Mouse (Mus musculus) kidney, postnatal 0 days (tissue): ENCODE results near the gene Ppdpf. TPM values are rescaled to one million over a fixed set of nuclear protein-coding genes. Genes with fewer than 3 reads are reported as not detected.

Experiments used
- ATAC-seq: fragments of 200-750 bp; cut with Nextera tagmentation; replicated peaks from 2 replicates; pipeline ENCODE4 v1.8.0; 2017; ENCODE audit warnings: low read depth, moderate number of reproducible peaks, moderate TSS enrichment, moderate library complexity; ENCODE audit not compliant: low FRiP score
- DNase-seq: peaks from one replicate; pipeline ENCODE4 v3.0.0-alpha.2; 2016; ENCODE audit warnings: low spot score
- H3K27ac ChIP-seq: fragments of 300-500 bp; sonication (generic); 2 replicates; pipeline ENCODE4 v1.5.1; 2014; ENCODE audit warnings: mild to moderate bottlenecking
- H3K27me3 ChIP-seq: fragments of 300-500 bp; sonication (generic); 2 replicates; pipeline ENCODE4 v1.6.1; 2014; ENCODE audit warnings: low read length, mixed read lengths; ENCODE audit not compliant: insufficient read depth
- H3K36me3 ChIP-seq: fragments of 300-500 bp; sonication (generic); 2 replicates; pipeline ENCODE4 v1.6.1; 2014; ENCODE audit warnings: low read length, mixed read lengths; ENCODE audit not compliant: insufficient read depth
- H3K4me1 ChIP-seq: fragments of 300-500 bp; sonication (generic); replicated peaks from 2 replicates; pipeline ENCODE4 v1.6.1; 2014; ENCODE audit warnings: antibody characterized with exemption, low read length, mixed read lengths; ENCODE audit not compliant: insufficient read depth
- H3K4me2 ChIP-seq: fragments of 300-500 bp; sonication (generic); 2 replicates; pipeline ENCODE4 v1.6.1; 2014; ENCODE audit warnings: mild to moderate bottlenecking, low read length, moderate library complexity, mixed read lengths
- H3K4me3 ChIP-seq: fragments of 300-500 bp; sonication (generic); replicated peaks from 2 replicates; pipeline ENCODE4 v1.5.1; 2014; ENCODE audit warnings: low read depth, low read length
- H3K9ac ChIP-seq: fragments of 300-500 bp; sonication (generic); 2 replicates; pipeline ENCODE4 v1.6.1; 2014; ENCODE audit warnings: low read depth, low read length
- H3K9me3 ChIP-seq: fragments of 300-500 bp; sonication (generic); replicated peaks from 2 replicates; pipeline ENCODE4 v1.6.1; 2016; ENCODE audit warnings: low read length, inconsistent platforms, mixed read lengths
- CTCF ChIP-seq: IDR thresholded peaks from 2 replicates; pipeline ENCODE4 v1.5.1; 2016; ENCODE audit warnings: antibody characterized with exemption, low read depth, mild to moderate bottlenecking, moderate library complexity
- WGBS: fragments of 180-500 bp; shearing (Covaris S2); extraction: QIAGEN DNeasy Blood & Tissue Kit; methylation state at CpG from one replicate; pipeline ENCODE4 v1.1.7; 2014; 5-methylcytosine and 5-hydroxymethylcytosine counted together
- polyA plus RNA-seq: library from polyadenylated mRNA; unstranded; fragments of >200 nt; fragmentation: Nextera tagmentation; extraction: Ambion mirVana; gene quantifications from 2 replicates; pipeline ENCODE4 v1.2.1, GENCODE M21; 2015

Ppdpf gene
- polyA plus RNA-seq, 1 experiment from 2014 or later: 278 TPM

DNA sequence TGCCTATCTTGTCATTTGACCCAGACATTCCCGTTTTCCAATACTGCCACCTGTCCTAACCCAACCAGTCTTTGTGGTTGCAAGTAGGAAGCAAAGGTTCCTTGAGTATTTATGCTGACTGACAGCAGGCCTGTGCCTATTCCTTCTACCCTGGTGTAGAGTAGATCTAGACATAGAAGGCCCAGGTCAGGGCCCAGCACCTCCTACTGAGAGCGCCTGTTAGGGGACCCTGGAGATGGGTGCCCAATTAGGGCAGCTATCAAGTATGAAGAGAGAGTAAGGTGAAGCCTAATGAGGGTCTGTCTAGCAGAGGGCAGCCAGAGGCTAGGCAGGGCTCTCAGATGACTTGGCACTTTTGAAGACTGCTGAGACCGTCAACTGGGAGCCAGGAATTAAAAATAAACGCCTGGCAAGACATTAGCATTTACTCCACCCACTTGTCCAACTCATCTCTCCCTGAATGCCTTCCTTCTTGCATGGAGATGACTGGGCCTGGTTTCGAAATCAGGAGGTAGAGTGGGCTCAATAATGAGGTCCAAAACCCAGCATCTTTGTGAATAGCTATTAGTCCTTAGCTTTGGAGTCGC, 29.2 kb upstream of the Ppdpf start:
- no peak for DNase-seq
- WGBS: 76% methylated on average over 6 of the region's 6 CpGs
- no peak for ATAC-seq
- Histone ChIP-seq H3K27me3 (peaks cover 9% of the 10 kb centered on the region), H3K36me3 (no peaks in the 10 kb centered on the region), H3K4me1 (no peaks in the 10 kb centered on the region), H3K9me3 (no peaks in the 10 kb centered on the region), H3K4me3 (no peak overlapping the region), H3K9ac (no peak overlapping the region), H3K4me2 (no peak overlapping the region), H3K27ac (no peak overlapping the region)
- TF ChIP-seq CTCF: no peak

DNA sequence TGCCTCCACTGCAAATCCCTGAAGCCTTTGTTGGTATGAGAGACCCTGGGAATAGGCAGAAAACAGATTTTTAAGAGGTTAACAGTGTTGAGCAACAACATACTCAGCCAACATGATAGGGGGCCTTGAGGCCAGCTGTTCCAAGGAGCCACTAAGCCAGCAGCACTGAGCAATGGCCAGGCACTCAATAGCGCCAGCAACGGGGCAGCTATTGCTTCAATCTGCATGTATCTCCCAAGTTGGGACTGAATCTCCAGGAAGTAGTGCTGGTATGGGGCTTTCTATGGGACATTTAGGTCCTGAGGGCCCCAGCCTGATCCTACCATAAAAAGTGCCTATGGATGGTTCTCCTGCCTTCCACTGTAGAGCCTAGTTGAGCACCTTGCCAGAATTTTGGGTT, 28.6 kb upstream of the Ppdpf start:
- Histone ChIP-seq H3K27me3 (peaks cover 9% of the 10 kb centered on the region), H3K36me3 (no peaks in the 10 kb centered on the region), H3K27ac (no peak overlapping the region), H3K4me2 (no peak overlapping the region), H3K4me1 (no peaks in the 10 kb centered on the region), H3K9me3 (no peaks in the 10 kb centered on the region), H3K4me3 (no peak overlapping the region), H3K9ac (no peak overlapping the region)
- no peak for TF ChIP-seq CTCF
- DNase-seq: no peak
- WGBS: 82% methylated on average over 2 of the region's 2 CpGs
- no peak for ATAC-seq

DNA sequence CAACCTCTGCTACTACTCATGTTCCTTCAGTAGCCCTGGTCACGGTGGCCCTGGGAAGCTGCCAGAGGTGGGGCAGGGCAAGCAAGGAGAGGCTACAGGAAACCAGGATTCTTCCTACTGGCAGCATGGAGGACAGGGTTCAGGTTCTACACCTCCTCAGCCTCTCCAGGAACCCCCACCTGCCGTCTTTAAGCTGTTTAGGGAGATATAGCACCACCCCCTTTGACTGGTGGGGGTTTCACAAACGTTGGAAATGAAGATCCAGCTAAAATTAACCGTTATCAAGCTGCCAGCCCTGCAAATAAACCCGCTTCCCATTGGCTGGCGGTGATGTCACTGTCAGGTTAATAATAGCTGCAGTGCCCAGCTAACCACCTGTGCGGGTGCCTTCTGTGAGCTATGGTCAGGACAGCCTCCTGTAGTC, 27.9 kb upstream of the Ppdpf start:
- ATAC-seq (no peak), DNase-seq (no peak)
- no peaks in the 10 kb centered on the region for H3K9me3 ChIP-seq
- no peak overlapping the region for H3K27ac ChIP-seq
- H3K4me3 ChIP-seq: no peak overlapping the region
- peaks cover 9% of the 10 kb centered on the region for H3K27me3 ChIP-seq
- no peaks in the 10 kb centered on the region for H3K4me1 ChIP-seq
- H3K4me2 ChIP-seq: no peak overlapping the region
- TF ChIP-seq CTCF: no peak
- WGBS: 50% methylated on average over 7 of the region's 7 CpGs
- no peak overlapping the region for H3K9ac ChIP-seq
- H3K36me3 ChIP-seq: no peaks in the 10 kb centered on the region

DNA sequence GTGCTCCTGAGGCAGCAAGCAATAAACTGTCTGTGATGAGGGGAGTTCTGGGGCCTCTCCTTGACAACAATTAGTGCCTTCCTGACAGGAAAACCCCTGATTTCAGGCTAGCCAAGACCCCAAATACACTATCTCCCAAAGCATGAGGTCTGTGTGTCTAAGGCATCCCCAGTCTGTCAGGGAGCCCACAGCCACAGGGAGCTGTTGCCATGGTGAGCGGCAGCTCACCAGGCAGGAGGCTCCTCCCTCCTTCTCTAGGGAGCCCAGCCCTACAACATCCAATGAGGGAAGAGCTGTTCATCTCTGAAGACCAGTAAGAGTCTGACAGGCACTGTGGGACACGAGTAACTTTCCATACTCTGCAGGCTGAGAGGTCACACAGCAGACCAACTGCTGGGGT, 27.3 kb upstream of the Ppdpf start:
- Histone ChIP-seq H3K9ac (no peak overlapping the region), H3K27ac (no peak overlapping the region), H3K4me2 (no peak overlapping the region), H3K4me1 (no peaks in the 10 kb centered on the region), H3K4me3 (no peak overlapping the region), H3K27me3 (peaks cover 9% of the 10 kb centered on the region), H3K36me3 (no peaks in the 10 kb centered on the region), H3K9me3 (no peaks in the 10 kb centered on the region)
- peak; percentile 16 for DNase-seq
- WGBS: 2% methylated on average over 2 of the region's 2 CpGs
- ATAC-seq: no peak
- no peak for TF ChIP-seq CTCF

DNA sequence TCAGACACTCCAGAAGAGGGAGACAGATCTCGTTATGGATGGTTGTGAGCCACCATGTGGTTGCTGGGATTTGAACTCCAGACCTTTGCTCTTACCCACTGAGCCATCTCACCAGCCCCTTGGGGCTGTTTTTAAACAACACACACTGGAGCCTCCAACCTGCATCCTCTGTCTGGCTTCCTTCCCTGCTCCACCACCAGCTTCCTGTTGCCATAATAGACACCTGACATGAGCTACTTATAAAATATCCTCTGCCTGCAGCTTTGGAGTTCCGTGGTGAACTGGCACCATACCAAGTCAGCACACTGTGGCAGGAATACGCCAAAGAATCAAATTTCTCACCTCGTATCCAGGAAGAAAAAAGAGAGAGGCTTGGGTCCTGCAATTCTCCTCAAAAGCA, 26.2 kb upstream of the Ppdpf start:
- Histone ChIP-seq H3K9me3 (no peaks in the 10 kb centered on the region), H3K27me3 (peaks cover 9% of the 10 kb centered on the region), H3K27ac (no peak overlapping the region), H3K4me1 (no peaks in the 10 kb centered on the region), H3K4me3 (no peak overlapping the region), H3K36me3 (no peaks in the 10 kb centered on the region), H3K4me2 (no peak overlapping the region), H3K9ac (no peak overlapping the region)
- TF ChIP-seq CTCF: no peak
- DNase-seq (no peak), ATAC-seq (no peak)
- WGBS: 39% methylated on average over 4 of the region's 4 CpGs

DNA sequence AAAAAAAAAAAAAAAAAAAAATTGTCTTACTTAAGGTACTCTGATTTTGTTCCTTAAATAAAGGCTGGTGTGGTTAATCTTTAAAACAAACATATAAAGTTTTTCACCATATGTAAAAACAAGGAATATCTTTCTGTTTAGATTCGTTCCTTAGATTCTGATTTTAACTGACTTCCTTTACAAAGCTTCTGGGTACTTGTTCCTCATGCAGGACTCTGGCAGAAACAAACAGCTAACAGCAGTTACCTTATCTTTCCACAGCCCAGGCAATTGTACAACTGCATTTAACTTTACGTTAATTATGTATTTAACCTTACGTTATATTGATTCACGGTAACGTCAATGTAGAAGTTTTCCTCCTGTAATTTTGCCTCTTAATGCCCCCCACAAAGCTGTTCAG, 20.6 kb upstream of the Ppdpf start:
- H3K36me3 ChIP-seq: no peaks in the 10 kb centered on the region
- TF ChIP-seq CTCF: no peak
- 78% methylated on average over 5 of the region's 5 CpGs for WGBS
- H3K27ac ChIP-seq: no peak overlapping the region
- DNase-seq (no peak), ATAC-seq (no peak)
- no peaks in the 10 kb centered on the region for H3K27me3 ChIP-seq
- H3K4me2 ChIP-seq: no peak overlapping the region
- H3K4me1 ChIP-seq: no peaks in the 10 kb centered on the region
- H3K4me3 ChIP-seq: no peak overlapping the region
- H3K9ac ChIP-seq: no peak overlapping the region
- H3K9me3 ChIP-seq: no peaks in the 10 kb centered on the region

DNA sequence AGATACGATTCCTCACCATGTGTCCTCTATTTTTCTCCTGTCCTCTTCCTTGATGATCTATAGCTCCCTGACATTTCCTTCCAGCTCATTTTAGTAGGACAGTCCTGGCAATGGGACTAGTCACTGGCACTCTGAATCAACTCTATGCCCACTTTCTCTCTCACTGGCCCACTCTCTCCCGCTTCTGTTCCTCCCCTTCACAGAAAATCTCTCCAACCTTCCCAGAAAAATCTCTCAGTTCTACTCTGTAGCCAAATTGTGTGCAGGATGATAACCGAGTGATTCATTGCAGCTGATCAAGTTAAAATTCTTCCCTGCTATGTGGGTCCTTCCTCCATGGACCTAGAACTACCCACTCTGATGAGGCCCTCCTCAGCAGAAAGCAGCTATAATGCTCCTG, 12.4 kb upstream of the Ppdpf start:
- no peak for DNase-seq
- H3K27me3 ChIP-seq: no peaks in the 10 kb centered on the region
- H3K36me3 ChIP-seq: no peaks in the 10 kb centered on the region
- ATAC-seq: no peak
- no peak overlapping the region for H3K4me3 ChIP-seq
- TF ChIP-seq CTCF: no peak
- H3K27ac ChIP-seq: no peak overlapping the region
- no peak overlapping the region for H3K4me2 ChIP-seq
- no peaks in the 10 kb centered on the region for H3K4me1 ChIP-seq
- H3K9me3 ChIP-seq: no peaks in the 10 kb centered on the region
- WGBS: 85% methylated on average over 3 of the region's 3 CpGs
- no peak overlapping the region for H3K9ac ChIP-seq
